Mouse (Mus musculus): Measurements from ENCODE around the gene Washc2. TPM values are rescaled to one million over a fixed set of nuclear protein-coding genes. Genes with fewer than 3 reads are reported as not detected.

Washc2 gene
- polyA plus RNA-seq, 1 experiment = 316 TPM

DNA sequence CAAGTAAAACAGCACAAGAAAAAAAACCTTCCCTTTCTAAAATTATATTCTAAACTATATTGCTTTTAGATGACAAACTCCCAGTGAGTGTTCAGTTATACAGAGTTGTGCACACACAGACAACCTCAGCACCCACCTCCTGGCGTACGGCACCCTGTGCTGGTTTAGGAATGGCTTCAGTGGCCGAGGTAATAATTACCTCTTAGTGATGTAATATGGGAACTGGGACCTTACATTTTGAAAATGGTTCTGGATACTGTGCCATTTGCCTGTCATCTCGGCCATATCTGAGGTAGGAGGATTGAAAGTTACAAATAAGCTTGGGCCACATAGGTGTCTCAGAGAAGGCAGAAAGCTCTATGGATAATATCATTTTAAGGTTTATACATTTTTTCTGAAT is 78.5 kb downstream of the Washc2 start:
- no peak for DNase-seq
- H3K4me1 ChIP-seq (ENCODE audit: control insufficient read depth, insufficient read depth, low read length) = no peaks in the 10 kb centered on the region
- no peaks in the 10 kb centered on the region for H3K27me3 ChIP-seq (ENCODE audit: control insufficient read depth, insufficient read depth, low read length)
- no peak overlapping the region for H3K4me3 ChIP-seq (replicated peaks; ENCODE audit: insufficient read depth, low read depth, low read length)
- 96% methylated on average over 4 of the region's 4 CpGs for WGBS
- H3K27ac ChIP-seq (ENCODE audit: insufficient read depth, low read length) = no peak overlapping the region
- TF ChIP-seq POLR2A (IDR thresholded peaks at IDR 0.05; ENCODE audit: borderline replicate concordance, insufficient read depth, low read length) (no peak), CTCF (IDR thresholded peaks at IDR 0.05; ENCODE audit: borderline replicate concordance, insufficient read depth, low read depth, low read length) (no peak)

- DNase-seq = no peak
- TF ChIP-seq POLR2A (IDR thresholded peaks at IDR 0.05; ENCODE audit: borderline replicate concordance, insufficient read depth, low read length) = no peak
- no peak for TF ChIP-seq CTCF (IDR thresholded peaks at IDR 0.05; ENCODE audit: borderline replicate concordance, insufficient read depth, low read depth, low read length)
- no peaks in the 10 kb centered on the region for H3K27me3 ChIP-seq (ENCODE audit: control insufficient read depth, insufficient read depth, low read length)
- H3K4me3 ChIP-seq (replicated peaks; ENCODE audit: insufficient read depth, low read depth, low read length) = no peak overlapping the region
- H3K4me1 ChIP-seq (ENCODE audit: control insufficient read depth, insufficient read depth, low read length) = no peaks in the 10 kb centered on the region
- 89% methylated on average over 5 of the region's 5 CpGs for whole genome bisulfite sequencing
- no peak overlapping the region for H3K27ac ChIP-seq (ENCODE audit: insufficient read depth, low read length)
These were observed 79.2 kb downstream of the Washc2 start for GRCm38 (mm10) chr6:116286870-116287575.

DNA sequence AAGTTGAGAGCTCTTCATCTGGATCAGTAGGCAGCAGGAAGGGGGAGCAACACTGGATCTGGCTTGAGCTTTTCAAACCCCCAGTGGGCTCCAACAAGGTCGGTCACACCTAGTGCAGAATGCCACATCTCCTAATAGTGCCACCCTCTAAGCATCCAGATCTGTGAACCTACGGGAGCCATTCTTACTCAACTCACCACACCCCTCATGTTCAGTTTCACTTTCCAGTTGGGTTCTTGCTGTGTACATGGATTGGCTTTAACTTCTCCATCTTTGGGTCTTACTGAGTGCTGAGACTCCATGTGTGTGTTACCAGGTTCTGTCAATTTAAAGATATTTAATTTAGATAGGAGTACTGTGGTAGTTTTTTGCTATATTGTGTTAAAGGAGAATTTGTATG is 103.6 kb downstream of the Washc2 start:
- H3K4me3 ChIP-seq (replicated peaks; ENCODE audit: insufficient read depth, low read depth, low read length) = no peak overlapping the region
- no peak overlapping the region for H3K27ac ChIP-seq (ENCODE audit: insufficient read depth, low read length)
- 94% methylated on average over 2 of the region's 2 CpGs for whole genome bisulfite sequencing
- no peak for DNase-seq
- H3K4me1 ChIP-seq (ENCODE audit: control insufficient read depth, insufficient read depth, low read length) = no peaks in the 10 kb centered on the region
- no peak for TF ChIP-seq POLR2A (IDR thresholded peaks at IDR 0.05; ENCODE audit: borderline replicate concordance, insufficient read depth, low read length)
- no peak for TF ChIP-seq CTCF (IDR thresholded peaks at IDR 0.05; ENCODE audit: borderline replicate concordance, insufficient read depth, low read depth, low read length)
- H3K27me3 ChIP-seq (ENCODE audit: control insufficient read depth, insufficient read depth, low read length) = no peaks in the 10 kb centered on the region

Other genes starting within 250 kb of the Washc2 start
- 24.2 and 29.4 TPM in 2 replicates for gene Plxnd1, start 213.0 kb upstream of the Washc2 start, polyA plus RNA-seq (2012; rRNA removed)
- gene Tmcc1, start 14.6 kb upstream of the Washc2 start, polyA plus RNA-seq (2012; rRNA removed) = 54.9 and 55.8 TPM in 2 replicates
- 8.0 and 8.5 TPM in 2 replicates for gene Zfand4, start 56.2 kb downstream of the Washc2 start, polyA plus RNA-seq (2012; rRNA removed)
- 80.9 and 84.5 TPM in 2 replicates for gene March8, start 130.0 kb downstream of the Washc2 start, polyA plus RNA-seq (2012; rRNA removed)

Data from cerebellum, adult 2 months (tissue).